Mouse (Mus musculus) cerebellum, adult 9-11 months (tissue): Measurements from ENCODE around the gene Atp5h.
"Not testable (repeated sequence)": the region's sequence is repeated elsewhere in the genome, so short reads cannot be mapped to it uniquely, and the experiment has no call there.

Experiments used
- DNase-seq: peaks from one replicate; pipeline ENCODE4 v3.0.0; 2022

Atp5h gene

DNA sequence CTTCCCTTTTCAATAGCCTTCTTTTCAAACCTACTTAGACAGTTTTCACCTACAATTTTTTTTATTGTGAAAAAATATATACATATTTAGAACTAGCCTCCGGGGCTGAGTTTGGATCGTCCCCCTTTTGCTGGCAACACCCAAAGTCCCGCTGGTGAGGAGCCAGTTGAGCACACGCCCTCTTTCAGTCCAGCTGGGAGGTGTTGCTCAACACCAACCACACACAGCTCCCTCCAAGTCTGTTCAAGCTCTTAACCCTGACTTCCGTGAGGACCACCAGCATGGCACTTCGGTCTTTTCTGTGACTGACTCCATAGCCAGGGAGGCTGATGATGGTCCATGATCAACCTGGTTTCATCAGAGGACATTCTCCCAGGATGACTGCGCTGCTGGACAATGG lies 21.7 kb downstream of the Atp5h start:
- no peak for DNase-seq

DNA sequence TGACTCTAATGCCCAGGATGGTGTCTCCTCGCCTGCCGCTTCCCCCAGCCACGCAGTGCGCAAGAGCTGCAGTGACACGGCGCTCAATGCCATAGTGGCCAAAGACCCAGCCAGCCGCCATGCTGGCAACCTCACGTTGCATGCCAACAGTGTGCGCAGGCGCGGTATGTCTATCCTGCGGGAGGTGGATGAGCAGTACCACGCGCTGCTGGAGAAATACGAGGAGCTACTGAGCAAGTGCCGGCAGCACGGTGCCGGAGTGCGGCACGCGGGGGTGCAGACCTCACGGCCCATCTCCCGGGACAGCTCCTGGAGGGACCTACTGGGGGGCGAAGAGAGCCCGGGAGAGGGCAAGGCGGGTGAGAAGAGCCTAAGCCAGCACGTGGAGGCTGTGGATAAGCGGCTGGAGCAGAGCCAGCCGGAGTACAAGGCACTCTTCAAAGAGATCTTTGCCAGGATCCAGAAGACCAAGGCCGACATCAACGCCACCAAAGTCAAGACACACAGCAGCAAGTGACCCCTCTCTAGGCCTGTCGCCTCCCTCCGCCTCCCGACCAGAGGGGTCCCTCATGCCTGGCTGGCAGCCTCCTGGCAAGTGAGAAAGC lies 25.9 kb downstream of the Atp5h start:
- DNase-seq = peak; percentile 88

DNA sequence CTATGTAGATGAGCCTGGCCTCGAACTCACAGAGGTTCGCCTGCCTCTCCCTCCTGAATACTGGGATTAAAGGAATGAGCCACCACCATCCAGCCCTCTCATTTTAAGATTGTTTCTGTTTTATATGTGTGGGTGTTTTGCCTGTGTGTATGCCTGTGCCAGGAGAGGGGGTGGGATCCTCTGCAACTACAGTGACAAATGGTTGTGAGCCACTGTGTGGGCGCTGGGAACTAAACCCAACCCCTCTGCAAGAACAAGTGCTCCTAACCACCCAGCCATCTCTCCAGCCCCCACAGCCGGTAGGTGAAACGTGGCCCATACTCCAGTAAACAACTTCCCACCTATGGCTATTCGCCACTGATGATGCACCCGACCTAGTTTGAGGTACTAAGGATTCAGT lies 28.4 kb downstream of the Atp5h start:
- no peak for DNase-seq

DNA sequence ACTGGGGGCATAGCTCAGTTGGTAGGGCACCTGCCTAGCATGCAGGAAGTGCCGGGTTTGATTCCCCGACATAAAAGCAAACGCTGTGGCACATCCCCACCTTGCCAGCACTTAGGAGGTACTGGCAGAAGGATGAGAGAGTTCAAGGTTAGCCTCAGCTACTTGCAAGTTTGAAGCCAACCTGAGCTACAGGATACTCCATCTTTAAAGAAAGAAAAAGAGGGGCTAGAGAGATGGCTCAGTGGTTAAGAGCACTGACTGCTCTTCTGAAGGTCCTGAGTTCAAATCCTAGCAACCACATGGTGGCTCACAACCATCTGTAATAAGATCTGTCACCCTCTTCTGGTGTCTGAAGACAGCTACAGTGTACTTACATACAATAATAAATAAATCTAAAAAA lies 32.9 kb downstream of the Atp5h start:
- not testable (repeated sequence) for DNase-seq

DNA sequence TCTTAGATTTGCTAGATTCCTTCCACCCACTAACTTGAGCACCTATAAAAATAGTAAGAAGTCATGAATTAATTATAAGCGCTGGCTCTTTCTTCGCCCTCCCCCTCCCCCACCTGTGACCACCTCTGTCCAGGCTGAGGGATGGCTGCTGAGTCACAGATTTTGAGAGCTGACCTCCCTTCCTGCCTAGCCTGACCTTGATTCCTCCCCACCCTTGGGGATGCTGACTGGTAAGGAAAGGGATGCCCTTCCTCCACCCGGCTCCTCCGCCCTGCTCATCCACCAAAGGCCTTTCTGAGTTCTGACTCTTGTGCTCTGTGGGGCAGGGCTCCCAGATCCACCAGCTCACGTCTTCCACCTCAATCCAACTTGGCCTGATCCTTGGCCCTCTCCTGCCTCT lies 35.2 kb downstream of the Atp5h start:
- DNase-seq = peak; percentile 59

DNA sequence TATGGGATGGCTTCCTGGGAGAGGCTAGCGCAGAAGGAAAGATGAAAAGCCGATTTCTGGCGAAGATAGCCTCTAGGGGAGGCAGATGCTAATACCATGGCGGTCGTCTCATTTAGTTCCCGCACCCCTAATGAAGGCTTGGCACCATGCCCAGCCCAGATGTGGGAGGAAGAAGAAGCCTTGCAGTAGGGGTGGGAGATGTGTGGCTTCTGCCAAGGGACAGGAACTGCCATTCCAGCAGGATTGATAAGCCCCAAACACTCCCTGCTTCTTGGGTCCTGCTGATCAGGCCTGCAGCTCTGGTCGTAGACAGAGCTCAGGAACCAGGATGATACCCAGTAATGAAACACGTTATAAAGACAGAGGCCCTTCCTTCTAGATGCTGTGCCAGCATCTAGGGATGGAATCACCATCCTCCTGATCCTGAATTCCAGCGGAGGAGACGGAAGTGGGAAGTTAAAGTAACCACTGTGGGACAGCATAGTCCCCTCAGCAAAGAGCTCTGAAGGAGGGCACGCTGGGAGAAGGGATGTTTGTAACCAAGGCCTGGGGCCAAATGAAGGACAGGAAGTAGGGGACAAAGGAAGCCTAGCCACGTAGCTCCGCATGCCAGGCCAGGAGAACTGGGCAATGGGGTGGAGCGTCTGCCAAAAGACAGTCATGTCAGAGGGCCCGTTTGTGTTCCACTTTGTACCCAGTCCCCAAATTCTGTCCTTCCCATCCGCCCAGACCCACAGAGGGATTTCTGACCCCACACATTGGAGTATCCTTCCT lies 35.9 kb downstream of the Atp5h start:
- peak; percentile 68 for DNase-seq

DNA sequence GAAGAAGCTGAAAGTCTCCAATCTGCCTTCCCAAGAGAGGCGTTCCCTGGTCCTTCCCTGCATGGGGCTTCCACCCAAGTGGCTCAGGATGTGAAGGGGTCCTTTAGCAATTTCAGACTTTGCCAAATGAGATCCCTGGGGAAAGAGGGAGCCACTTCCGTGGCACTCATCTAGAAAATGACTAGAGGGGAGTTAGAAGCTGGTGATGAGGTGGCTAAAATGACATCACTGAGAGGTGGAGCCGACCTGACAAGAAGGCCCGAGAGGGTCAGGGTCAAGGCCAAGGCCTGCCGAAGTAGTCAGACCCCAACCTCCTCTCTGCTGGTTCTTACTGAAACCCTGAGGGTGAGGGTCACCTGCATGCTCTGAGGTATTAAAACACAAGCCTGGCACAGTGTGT lies 36.9 kb downstream of the Atp5h start:
- peak; percentile 66 for DNase-seq

DNA sequence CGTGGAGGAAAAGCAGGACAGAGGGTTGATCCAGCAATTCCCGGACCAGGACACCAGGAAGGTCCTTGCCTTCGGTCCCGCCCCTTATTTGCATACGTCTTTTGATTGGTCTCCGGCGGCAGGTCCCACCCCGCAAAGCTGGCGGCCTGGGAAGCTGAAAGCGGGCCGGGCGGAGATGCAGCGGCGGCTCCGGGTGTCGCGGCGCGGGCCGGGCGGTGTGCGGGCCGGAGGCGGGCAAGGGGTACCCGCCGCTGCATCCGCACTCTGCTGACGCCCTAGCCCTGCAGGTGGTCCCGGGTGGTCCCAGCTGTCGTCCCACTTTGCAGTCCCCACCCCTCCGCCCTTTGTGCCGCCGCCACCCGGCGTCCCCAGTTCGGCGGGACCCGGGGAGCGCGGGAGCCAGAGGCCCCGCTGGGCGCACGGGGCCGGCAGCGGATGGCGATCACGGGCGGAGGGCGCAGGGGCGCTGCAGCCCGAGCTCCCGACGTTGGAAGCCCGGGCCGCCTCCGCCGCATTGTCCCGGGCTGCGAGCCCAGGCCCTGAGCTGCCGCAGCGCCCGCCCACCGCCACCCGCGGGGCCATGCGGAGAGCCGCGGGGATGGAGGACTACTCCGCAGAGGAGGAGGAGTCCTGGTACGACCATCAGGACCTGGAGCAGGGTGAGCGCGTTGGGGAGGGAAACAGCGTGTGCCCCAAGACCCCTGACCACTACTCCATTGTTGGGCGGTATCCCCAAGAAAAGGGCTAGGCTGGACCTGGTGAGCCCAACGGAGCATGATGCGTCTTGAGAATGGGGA lies 37.8 kb downstream of the Atp5h start, which contains the start of gene Cdr2l:
Gene Cdr2l, plus strand, starts transcription at position 174 of the 797 bp plus-strand sequence.
- peak; percentile 95 for DNase-seq

DNA sequence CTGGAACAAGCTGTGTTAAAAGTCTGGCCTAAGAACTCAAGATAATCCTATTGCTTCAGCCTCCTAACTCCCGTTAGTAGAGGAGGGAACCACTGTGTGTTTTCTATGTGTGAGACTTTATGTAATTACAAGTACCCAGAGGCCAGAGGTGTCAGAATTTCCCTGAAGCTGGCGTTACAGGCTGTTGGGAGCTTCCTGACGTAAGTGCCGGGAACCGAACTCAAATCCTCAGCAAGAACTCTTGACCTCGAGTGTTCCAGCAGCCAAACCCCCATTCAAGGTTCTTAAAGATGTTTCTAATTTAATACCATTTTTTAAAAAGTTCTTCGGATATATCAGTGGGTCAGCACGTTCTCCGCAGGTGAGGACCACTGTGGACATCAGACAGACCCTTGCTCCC lies 38.5 kb downstream of the Atp5h start:
- DNase-seq = no peak

DNA sequence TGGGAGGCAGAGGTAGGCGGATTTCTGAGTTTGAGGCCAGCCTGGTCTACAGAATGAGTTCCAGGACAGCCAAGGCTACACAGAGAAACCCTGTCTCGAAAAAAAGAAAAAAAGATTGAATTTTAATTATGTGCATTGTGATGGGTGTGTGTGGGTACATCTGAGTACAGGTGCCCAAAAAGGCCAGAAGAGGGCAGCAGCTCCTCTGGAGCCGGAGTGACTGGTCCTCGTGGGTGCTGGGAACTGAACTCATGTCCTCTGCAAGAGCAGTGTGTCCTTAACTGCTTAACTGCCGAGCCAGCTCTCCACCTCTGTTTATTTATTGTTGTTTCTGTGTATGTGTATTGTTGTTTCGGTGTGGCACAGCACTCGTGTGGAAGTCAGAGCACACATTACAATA lies 41.9 kb downstream of the Atp5h start:
- DNase-seq = no peak

DNA sequence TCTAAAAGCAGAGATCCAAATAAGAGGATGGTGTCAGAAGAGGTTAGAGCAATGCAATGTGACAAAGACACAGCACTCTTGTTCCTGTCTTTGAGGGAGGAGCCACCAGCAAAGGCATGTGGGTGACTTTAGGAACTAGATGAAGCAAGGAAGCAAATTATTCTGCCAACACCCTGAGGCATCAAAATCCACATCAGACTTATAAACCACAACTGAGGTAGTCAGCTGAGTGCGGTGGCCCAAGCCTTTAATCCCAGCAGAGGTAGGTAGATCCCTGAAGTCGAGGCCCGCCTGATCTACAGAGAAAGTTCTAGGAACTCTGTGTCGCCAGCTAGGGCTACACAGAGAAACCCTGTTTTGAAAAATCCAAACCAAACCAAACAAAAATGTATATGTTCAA lies 42.5 kb downstream of the Atp5h start:
- DNase-seq = no peak

DNA sequence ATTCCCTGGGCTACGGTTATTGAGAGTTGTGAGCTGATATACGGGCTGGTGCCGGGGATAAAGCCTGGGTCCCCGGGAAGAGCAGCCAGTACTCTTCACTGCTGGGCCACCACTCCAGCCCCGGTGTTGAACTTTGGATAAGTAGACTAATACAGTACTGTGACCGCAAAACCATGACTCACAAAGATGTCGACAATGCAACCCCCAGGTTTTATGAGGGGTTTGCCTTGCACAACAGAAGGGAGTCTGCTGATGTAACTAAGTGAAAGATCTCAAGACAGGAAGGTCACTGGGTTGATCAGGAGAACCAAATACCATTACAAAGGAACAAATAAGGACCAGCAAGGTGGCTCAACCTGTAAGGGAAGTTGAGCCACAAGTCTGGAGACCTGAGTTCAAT lies 43.0 kb downstream of the Atp5h start:
- no peak for DNase-seq

DNA sequence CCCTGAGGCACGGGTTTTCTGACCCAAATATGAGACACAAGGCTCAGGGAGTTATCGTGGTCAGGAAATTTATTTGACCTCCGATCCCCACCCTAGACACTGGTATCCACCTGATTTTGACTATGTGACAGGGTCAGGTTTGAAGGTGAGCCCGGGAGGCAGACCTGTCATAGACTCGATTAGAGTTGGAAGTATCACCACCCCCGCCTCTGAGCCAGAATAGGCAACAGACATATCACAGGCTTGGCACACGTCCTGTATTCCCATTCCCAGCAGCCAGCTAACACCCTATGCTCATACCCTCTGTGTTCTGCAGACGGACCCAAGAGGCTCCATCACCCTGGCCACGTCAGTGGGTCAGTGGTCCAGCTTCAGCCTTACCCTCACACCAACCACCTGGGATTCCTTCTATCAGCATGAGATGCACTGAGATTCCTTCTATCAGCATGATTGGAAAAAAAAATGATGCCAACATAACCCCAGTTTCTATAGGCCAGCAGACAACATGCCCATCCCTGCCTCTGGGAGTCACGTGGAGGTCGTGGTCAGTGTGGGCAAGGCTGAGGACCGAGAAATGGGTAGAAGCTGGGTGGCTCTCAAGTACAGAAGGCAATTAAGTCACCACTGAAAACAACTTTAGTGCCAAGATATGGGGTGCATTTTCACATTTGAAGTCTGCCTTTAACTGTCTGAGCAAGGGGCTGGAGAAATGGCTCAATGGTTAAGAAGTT lies 44.9 kb downstream of the Atp5h start:
- peak; percentile 69 for DNase-seq

DNA sequence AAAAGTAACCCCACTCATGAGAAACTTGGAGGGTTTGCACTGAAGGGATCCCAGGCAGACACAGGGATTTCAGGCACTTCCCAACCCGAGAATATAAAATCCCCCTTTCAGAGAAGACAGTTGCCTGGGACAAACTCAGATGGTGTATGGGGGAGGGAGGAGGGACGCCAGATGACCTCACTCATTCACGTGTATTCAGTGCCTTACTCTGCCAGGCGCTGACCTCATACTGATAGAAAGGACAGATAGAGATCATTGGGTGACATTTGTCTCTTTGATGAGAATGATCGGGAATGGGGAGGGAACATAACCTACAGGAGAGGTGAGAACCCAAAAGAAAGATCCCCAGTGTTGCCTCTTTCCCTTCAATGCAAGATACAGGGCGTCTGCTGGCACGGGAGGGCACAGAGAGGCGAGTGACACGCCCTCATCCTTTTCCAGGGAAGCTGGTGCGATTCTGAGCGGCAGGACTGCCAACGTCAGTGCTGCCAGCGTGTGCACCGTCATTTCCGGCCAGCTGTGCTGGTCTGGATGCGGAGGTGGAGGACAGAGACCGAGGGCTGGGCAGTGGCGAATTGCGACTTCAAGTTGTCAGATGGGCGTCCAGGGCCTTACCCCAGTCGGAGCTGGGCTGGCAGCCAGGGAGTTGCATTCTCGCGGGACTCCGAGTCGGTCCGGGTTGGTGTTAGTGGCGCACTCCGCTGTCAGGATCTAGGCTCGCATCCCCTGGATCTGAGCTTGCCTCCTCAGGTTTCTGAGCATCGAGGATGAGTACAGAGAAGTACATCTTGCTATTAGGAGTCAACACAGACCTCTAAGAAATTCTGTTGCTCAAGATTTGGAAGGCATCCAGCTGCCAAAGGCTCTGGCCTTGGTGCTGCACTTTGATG lies 45.7 kb downstream of the Atp5h start:
- peak; percentile 86 for DNase-seq

DNA sequence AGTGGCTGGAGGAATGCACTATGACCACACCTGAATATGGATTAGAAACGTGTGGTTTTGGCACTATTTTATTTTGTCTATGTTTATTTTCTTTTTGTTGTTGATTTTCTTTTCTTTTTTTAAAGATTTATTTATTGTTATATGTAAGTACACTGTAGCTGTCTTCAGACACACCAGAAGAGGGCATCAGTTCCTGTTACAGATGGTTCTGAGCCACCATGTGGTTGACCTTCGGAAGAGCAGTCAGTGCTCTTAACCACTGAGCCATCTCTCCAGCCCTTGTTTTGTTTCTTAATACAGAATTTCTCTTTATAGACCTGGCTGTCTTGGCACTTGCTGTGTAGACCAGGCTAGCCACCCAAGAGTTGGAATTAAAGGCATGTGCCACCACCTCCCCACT lies 47.0 kb downstream of the Atp5h start:
- no peak for DNase-seq

DNA sequence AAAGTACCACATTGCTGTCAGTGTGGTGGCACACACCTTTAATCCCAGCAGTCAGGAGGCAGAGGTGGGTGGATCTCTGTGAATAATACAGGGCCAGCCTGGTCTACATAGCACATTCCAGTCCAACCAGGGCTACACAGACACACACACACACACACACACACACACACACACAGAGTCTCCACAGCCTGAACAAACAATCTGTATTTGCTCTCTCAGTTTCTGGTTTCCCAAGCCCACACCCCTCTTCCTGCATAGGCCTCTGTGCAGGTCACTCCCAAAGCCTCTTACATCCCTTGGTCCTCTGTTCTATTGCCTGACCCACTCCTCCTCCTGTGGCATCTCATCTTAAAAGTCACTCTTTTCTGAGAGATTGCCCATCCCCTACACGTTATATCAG lies 47.7 kb downstream of the Atp5h start:
- no peak for DNase-seq

DNA sequence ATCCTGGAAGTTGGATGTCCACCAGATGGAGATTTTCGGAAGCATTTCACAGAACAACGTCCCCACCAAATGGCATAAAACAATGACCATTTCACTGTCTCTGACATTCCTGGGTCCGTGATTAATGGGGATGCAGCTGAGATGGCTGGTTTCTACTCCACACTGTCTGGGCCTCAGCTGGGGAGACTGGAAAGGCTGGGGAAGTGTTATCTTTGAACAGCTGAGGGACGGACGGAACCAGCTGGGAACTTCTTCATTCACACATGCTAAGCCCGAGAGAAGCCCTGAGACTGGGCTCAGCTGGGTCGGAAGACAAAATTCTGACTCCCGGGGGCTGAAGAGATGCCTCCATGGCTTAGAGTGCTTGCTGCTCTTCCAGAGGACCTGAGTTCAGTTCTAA lies 48.4 kb downstream of the Atp5h start:
- DNase-seq = no peak

DNA sequence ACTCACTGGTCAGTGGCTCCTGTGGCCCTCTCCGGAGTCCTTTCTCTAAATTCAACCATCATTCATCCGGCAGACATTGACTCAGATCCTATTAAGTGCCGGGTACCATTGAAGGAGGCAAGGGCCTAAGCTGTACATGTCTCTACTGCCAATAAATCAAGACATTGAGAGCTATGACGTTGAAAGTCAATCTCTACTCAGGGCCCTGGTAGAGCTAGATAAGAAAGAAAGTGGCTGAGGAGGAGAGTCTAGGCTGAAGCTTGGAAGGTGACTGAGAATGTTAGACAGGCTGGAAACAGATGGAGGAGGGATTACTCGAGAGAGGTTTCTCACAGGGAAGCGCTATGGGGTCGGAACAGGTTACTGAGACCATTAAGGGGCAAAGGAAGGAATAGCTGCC lies 49.4 kb downstream of the Atp5h start:
- DNase-seq = no peak

DNA sequence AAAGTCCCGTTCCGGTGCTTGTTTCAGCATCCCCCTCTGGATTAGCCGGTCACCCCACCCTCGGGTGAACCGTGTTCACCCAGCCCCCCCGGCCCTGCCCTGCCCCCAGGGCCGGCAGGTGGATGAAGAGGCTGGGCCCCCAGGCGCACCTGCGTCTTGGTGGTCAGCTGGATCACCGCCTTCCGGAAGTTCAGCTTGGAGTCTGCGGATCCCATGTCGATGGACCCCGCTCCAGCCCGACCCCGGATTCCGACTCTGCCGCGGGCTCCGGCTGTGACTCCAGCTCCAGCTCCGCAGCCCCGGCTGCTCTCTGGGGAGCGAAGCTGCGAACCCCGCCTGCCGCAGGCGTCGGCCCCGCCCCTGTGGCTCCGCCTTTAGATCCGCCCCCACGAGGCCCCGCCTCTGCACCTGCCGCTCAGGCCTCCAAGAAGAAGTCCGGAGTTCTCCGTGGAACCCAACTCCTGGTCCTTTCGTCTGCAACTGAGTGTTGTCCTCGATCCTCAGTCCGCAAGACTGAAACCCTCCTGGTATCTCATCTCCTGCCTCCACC lies 52.3 kb downstream of the Atp5h start, which contains the start of gene Hid1:
Gene Hid1, minus strand, starts transcription at position 362 of the 550 bp plus-strand sequence.
- peak; percentile 93 for DNase-seq

DNA sequence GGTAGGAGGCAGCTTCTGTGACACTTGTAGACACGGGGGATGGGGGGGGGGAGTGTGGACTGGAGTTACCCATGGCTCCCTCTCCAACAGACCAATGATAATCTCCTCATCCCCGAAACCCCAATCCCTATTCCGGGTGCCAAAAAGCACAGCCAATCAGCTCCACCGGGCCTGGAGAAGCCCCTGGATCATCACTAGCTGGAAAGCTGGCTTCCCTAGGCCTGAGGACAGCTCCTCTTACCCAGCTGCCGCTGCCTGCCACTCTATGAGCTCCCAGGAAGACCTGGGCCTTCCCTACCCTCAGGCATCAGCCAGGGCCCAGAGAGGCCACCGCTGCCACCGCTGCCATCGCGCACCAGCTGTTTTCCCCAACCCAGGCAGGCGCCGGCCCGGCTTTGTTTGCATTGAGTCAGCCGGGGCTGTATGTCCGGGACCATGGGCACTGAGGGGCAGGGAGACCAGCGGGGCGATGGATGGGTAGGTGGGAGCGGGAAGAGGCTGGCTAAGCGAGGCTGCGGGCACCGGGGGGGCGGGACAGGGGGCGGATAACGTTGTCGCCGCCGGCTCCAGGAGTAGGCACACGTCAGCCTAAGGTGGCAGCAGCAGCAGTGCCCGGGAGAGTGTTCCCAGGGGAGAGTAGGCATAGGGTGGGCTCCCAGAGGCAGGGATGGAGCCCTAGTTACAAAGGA lies 52.9 kb downstream of the Atp5h start:
- peak; percentile 84 for DNase-seq
